9 mouse cellular contexts compared by ENCODE assay signal in the genomic region with DNA sequence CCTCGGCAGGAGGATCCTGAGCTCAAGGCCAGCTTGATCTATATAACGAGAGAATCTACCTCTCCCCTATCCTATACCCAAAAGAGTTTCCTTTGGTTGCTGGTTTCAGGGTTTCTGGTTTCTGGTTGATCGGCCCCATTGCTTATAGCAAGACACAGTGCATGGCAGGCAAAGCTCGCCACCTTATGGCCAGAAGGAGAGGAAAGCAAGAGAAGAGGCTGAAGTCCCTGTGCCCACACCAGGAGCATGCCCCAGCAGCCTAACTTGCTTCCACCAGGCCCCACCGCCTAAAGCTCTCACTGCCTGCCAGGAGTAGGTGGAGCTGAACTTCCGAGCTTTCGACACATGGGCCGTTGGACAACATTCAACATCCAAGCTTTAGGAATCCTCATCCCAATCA. TPM values are rescaled to one million over a fixed set of nuclear protein-coding genes. Genes with fewer than 3 reads are reported as not detected.
A peak's percentile ranks its signal among the peaks of the same experiment; 100 is the strongest.
DNase-seq lines count a peak whose midpoint lies in the region; ATAC-seq and TF ChIP-seq lines count a peak whose summit lies in the region.
"Had no signal": no experiment of that assay in that cellular context is flagged by ENCODE, and none has a peak within 500 bp of the region (broad histone marks: within the 10 kb centered on the region; RNA-seq: fewer than 3 reads in every experiment).

No protein-coding gene starts in this region.

- H3K4me1 ChIP-seq in ES-Bruce4 (ENCODE audit: control insufficient read depth, insufficient read depth, low read length), result no peaks in the 10 kb centered on the region

- no peak for TF ChIP-seq EP300 in ES-Bruce4 (IDR thresholded peaks at IDR 0.05; ENCODE audit: insufficient read depth, low read depth, low read length)

- H3K27ac ChIP-seq in layer of hippocampus, adult 2 months, result no peak overlapping the region
- H3K27ac ChIP-seq in ES-Bruce4 (ENCODE audit: insufficient read depth, low read length), result no peak overlapping the region
- H3K27ac ChIP-seq: macrophage had no signal

- no peak overlapping the region for H3K4me3 ChIP-seq in layer of hippocampus, adult 2 months
- no peak overlapping the region for H3K4me3 ChIP-seq in ES-Bruce4 (ENCODE audit: low read depth, low read length)
- H3K4me3 ChIP-seq: erythroblast, embryonic 14.5 days had no signal

- peak; percentile 78 for TF ChIP-seq CTCF in layer of hippocampus, adult 2 months (conservative IDR thresholded peaks at IDR 0.05)
- peak; percentile 84 for TF ChIP-seq CTCF in ES-Bruce4 (IDR thresholded peaks at IDR 0.05; ENCODE audit: low read depth, low read length)

- H3K36me3 ChIP-seq in ES-Bruce4 (ENCODE audit: control insufficient read depth, insufficient read depth, low read length, poor library complexity, severe bottlenecking), result no peaks in the 10 kb centered on the region

- DNase-seq in layer of hippocampus, adult 2 months (ENCODE audit: low spot score in 2 of 2), result peak; percentile 31 to 61
- DNase-seq in layer of hippocampus, adult 9-11 months, result no peak
- peak; percentile 29 for DNase-seq in adipocyte (ENCODE audit: low spot score)
- DNase-seq in frontal cortex, adult 2 months (ENCODE audit: extremely low spot score in 1 of 2, low spot score in 1 of 2), result peak; percentile 14 to 71
- peak; percentile 47 for DNase-seq in lung, postnatal 10 days

- TF ChIP-seq POLR2A in ES-Bruce4 (IDR thresholded peaks at IDR 0.05; ENCODE audit: insufficient read depth, low read length), result no peak

- no peak overlapping the region for H3K9ac ChIP-seq in ES-Bruce4 (ENCODE audit: low read depth, poor library complexity, severe bottlenecking)

- H3K27me3 ChIP-seq in ES-Bruce4 (ENCODE audit: control insufficient read depth, insufficient read depth, low read length, poor library complexity, severe bottlenecking), result no peaks in the 10 kb centered on the region

- H3K9me3 ChIP-seq in ES-Bruce4 (replicated peaks; ENCODE audit: control insufficient read depth, insufficient read depth, low read length, poor library complexity, severe bottlenecking), result no peaks in the 10 kb centered on the region

- ATAC-seq in megakaryocyte, adult 5-6 weeks (ENCODE audit: poor library complexity, severe bottlenecking), result no peak

RNA-seq across cellular contexts. Expression of gene Esr2, which starts 10.8 kb away (rescaled TPM):
- total RNA-seq in layer of hippocampus, adult 2 months (2021), result under 1 TPM in 1 of 2 experiments, not detected in 1; 0.23 TPM
- polyA plus RNA-seq in ES-Bruce4 (2011; ENCODE audit: insufficient read depth, insufficient read length, low read depth, missing spikeins), result 0.41 and 0.49 TPM in 2 replicates
- polyA plus RNA-seq in frontal cortex, adult 2 months (2012; rRNA removed), result 0.22 and 0.25 TPM in 2 replicates
- total RNA-seq in megakaryocyte, adult 5-6 weeks (2015), result not detected in 2 replicates
- total RNA-seq in megakaryocyte, adult 5-6 weeks (2017), result not detected in 2 replicates
- polyA plus RNA-seq: erythroblast, embryonic 14.5 days; macrophage had no signal

RNA-seq across cellular contexts. Expression of gene Tex21, which starts 58.7 kb away (rescaled TPM):
- total RNA-seq in layer of hippocampus, adult 2 months (2021), result not detected
- polyA plus RNA-seq in ES-Bruce4 (2011; ENCODE audit: insufficient read depth, insufficient read length, low read depth, missing spikeins), result 8.8 and 8.9 TPM in 2 replicates
- polyA plus RNA-seq in frontal cortex, adult 2 months (2012; rRNA removed), result not detected in 2 replicates
- total RNA-seq in megakaryocyte, adult 5-6 weeks (2015), result not detected in 2 replicates
- total RNA-seq in megakaryocyte, adult 5-6 weeks (2017), result not detected in 2 replicates
- polyA plus RNA-seq: erythroblast, embryonic 14.5 days; macrophage had no signal
